Mouse (Mus musculus): ENCODE data around the gene Thtpa. TPM values are rescaled to one million over a fixed set of nuclear protein-coding genes. Genes with fewer than 3 reads are reported as not detected.

The Thtpa gene
- polyA plus RNA-seq, 1 experiment from 2014 or later: 8.8 TPM

DNA sequence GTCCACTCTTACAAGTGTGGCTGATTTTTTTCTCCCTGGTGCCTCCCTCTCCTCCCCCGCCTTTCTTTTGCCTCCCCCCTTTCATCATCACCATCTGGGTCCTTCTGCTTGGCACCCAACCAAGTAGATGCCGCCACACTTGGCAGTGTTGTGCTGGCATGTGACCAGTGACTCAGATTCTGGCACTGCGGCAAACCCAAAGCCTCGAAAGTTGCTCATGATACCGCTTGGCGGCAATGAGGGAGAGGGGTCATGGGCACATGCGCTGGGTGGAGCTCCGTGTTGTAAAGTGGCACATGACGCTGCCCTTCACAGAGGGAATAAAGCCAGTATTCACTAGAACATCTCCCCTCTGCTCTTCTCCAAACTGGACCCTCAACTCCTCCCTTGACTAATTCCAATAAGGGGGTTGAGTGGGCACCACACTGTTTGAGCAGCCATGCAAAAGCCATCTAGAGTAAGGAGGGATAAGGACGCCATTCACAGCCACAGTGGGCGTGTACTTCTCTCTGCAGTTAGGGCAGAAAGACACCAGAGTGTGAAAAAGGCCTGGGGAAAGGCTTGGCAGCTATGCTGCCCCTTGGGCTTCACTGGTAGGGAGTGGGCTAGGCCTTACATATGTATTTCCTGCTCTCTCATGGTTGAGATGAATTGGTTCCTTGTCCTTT, 39.3 kb upstream of the Thtpa start:
- Histone ChIP-seq H3K36me3 (ENCODE audit: control insufficient read depth, insufficient read depth) (no peaks in the 10 kb centered on the region), H3K4me3 (ENCODE audit: low read depth, low read length) (no peak overlapping the region), H3K9me3 (ENCODE audit: control insufficient read depth) (no peaks in the 10 kb centered on the region), H3K4me1 (replicated peaks; ENCODE audit: control insufficient read depth, insufficient read depth, low read length) (no peaks in the 10 kb centered on the region), H3K4me2 (replicated peaks; ENCODE audit: low read depth) (no peak overlapping the region), H3K9ac (ENCODE audit: low read depth, low read length) (no peak overlapping the region), H3K27me3 (replicated peaks; ENCODE audit: control insufficient read depth, insufficient read depth, low read length) (no peaks in the 10 kb centered on the region), H3K27ac (ENCODE audit: low read depth, low read length) (no peak overlapping the region)
- ATAC-seq: peak; percentile 28; the same call in 1 of the 2 replicates
- TF ChIP-seq CTCF (IDR thresholded peaks at IDR 0.05; ENCODE audit: low read depth): no peak; the same call in 1 of the 2 replicates
- 75% methylated on average over 11 of the region's 11 CpGs for WGBS

DNA sequence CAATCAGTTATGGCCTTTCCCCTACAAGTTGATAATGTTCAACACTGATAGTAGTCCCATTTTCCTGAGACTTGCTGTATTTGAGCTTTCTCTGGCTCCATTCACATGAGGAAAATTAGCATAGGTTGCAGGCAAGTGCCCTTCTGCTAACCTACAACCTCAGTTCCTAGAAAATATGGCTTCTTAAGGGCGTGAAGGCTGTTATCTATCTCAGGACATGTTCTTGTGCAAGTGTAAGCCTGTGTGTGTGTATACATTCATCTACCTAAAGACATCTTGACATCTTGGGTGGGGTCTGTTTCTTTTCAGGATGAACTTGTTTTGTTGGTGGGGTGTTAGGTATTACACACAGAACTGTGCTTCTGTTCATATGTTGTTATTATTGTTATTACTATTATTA, 35.6 kb upstream of the Thtpa start:
- no peak for ATAC-seq
- WGBS: 63% methylated on average over 1 of the region's 1 CpGs
- Histone ChIP-seq H3K36me3 (ENCODE audit: control insufficient read depth, insufficient read depth) (no peaks in the 10 kb centered on the region), H3K4me3 (ENCODE audit: low read depth, low read length) (no peak overlapping the region), H3K4me1 (replicated peaks; ENCODE audit: control insufficient read depth, insufficient read depth, low read length) (no peaks in the 10 kb centered on the region), H3K9ac (ENCODE audit: low read depth, low read length) (no peak overlapping the region), H3K27ac (ENCODE audit: low read depth, low read length) (no peak overlapping the region), H3K4me2 (replicated peaks; ENCODE audit: low read depth) (no peak overlapping the region), H3K27me3 (replicated peaks; ENCODE audit: control insufficient read depth, insufficient read depth, low read length) (no peaks in the 10 kb centered on the region), H3K9me3 (ENCODE audit: control insufficient read depth) (no peaks in the 10 kb centered on the region)
- no peak for TF ChIP-seq CTCF (IDR thresholded peaks at IDR 0.05; ENCODE audit: low read depth)

DNA sequence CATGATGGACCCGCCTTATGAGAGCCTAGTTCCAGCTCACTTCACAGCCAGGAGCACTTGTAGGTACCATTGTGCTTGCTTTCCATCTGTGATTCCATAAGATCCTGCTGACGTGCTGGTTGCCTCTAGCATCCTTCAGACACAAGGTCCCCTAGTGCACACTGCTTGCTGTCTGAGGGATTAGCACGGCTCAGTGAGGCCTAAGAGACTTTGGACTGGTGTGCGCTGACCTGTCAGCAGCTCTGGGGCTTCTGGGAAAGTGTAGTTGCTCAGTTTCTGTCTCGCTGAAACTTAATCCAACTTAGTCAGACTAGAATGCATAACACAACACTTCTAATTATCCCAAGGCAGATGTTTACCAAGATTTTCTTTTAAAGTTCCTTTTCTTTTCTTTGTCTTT, 34.7 kb upstream of the Thtpa start:
- Histone ChIP-seq H3K4me2 (replicated peaks; ENCODE audit: low read depth) (no peak overlapping the region), H3K4me3 (ENCODE audit: low read depth, low read length) (no peak overlapping the region), H3K9me3 (ENCODE audit: control insufficient read depth) (no peaks in the 10 kb centered on the region), H3K36me3 (ENCODE audit: control insufficient read depth, insufficient read depth) (no peaks in the 10 kb centered on the region), H3K27me3 (replicated peaks; ENCODE audit: control insufficient read depth, insufficient read depth, low read length) (no peaks in the 10 kb centered on the region), H3K9ac (ENCODE audit: low read depth, low read length) (no peak overlapping the region), H3K4me1 (replicated peaks; ENCODE audit: control insufficient read depth, insufficient read depth, low read length) (no peaks in the 10 kb centered on the region), H3K27ac (ENCODE audit: low read depth, low read length) (peak overlapping the region; percentile 7; the same call in 1 of the 2 replicates)
- WGBS: 53% methylated on average over 5 of the region's 5 CpGs
- ATAC-seq: no peak
- TF ChIP-seq CTCF (IDR thresholded peaks at IDR 0.05; ENCODE audit: low read depth): no peak

DNA sequence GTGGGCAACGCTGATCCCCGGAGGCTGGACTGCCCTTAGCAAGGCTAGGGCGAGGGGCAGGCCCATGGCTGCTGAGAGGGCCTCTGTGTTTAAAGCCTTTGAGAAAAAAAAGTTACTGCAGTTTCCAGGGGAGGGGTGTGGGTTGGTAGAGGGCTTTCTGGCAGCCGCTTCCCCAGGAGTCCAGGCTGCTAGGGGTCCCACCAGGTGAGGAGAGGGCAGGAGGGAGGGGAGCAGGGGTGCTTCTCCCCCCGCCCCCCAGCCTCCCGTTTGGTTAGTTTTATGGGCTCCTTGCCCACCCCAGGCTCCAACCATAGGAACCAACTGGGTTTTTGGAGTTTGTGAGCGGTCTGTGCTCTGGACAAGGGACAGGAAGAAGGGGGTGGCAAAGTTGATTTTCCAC, 32.7 kb upstream of the Thtpa start:
- Histone ChIP-seq H3K4me3 (ENCODE audit: low read depth, low read length) (no peak overlapping the region), H3K4me1 (replicated peaks; ENCODE audit: control insufficient read depth, insufficient read depth, low read length) (no peaks in the 10 kb centered on the region), H3K27ac (ENCODE audit: low read depth, low read length) (no peak overlapping the region), H3K4me2 (replicated peaks; ENCODE audit: low read depth) (no peak overlapping the region), H3K9ac (ENCODE audit: low read depth, low read length) (no peak overlapping the region), H3K36me3 (ENCODE audit: control insufficient read depth, insufficient read depth) (peaks cover 8% of the 10 kb centered on the region; the same call in 1 of the 2 replicates), H3K9me3 (ENCODE audit: control insufficient read depth) (no peaks in the 10 kb centered on the region), H3K27me3 (replicated peaks; ENCODE audit: control insufficient read depth, insufficient read depth, low read length) (no peaks in the 10 kb centered on the region)
- ATAC-seq: no peak
- TF ChIP-seq CTCF (IDR thresholded peaks at IDR 0.05; ENCODE audit: low read depth): no peak
- 54% methylated on average over 7 of the region's 7 CpGs for WGBS

DNA sequence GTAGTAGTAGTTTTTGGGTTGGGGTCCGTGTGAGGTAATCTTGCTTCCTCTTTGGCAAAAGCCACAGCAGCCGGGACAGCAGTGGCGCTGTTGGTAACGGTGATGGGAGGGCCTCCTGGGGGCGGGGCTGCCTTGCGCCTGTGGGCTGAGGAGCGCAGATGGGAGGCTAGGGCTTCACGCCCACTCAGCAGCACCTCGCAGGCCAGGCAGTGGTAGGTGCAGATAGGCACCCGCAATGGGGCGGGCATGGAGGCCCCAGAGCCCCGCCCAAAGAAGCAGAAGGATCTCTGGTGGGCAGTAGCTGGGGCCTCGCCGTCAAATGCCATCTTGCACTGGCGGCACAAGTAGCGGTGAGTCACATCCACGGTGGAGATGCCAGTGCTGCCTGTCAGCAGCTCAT, 32.0 kb upstream of the Thtpa start:
- Histone ChIP-seq H3K4me3 (ENCODE audit: low read depth, low read length) (no peak overlapping the region), H3K36me3 (ENCODE audit: control insufficient read depth, insufficient read depth) (peaks cover 8% of the 10 kb centered on the region; the same call in 1 of the 2 replicates), H3K27ac (ENCODE audit: low read depth, low read length) (no peak overlapping the region), H3K4me1 (replicated peaks; ENCODE audit: control insufficient read depth, insufficient read depth, low read length) (no peaks in the 10 kb centered on the region), H3K27me3 (replicated peaks; ENCODE audit: control insufficient read depth, insufficient read depth, low read length) (no peaks in the 10 kb centered on the region), H3K9me3 (ENCODE audit: control insufficient read depth) (no peaks in the 10 kb centered on the region), H3K9ac (ENCODE audit: low read depth, low read length) (no peak overlapping the region), H3K4me2 (replicated peaks; ENCODE audit: low read depth) (no peak overlapping the region)
- no peak for ATAC-seq
- WGBS: 36% methylated on average over 17 of the region's 17 CpGs
- TF ChIP-seq CTCF (IDR thresholded peaks at IDR 0.05; ENCODE audit: low read depth): no peak

DNA sequence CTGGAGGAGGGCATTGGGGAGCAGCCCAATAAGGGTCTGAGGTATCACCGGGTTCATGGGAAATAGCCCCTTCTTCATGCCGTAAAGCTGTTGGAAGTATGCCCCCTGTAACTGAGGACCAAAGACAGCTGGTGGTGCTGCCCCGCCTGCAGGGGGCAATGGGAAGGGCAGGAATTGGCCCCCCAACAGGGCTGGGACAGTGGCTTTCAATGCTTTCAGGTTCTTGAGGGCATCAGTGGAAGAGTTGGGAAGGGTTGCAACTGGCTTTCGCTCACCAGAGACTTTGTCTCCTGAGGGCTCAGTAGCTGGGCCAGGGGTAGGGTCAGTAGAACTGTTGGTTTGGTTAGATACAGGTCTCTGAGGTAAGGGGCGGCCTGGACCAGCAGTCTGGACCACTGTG, 31.5 kb upstream of the Thtpa start:
- 0 out of 2 replicates have a peak, but pooled peaks have one; percentile 16 for ATAC-seq
- Histone ChIP-seq H3K36me3 (ENCODE audit: control insufficient read depth, insufficient read depth) (peaks cover 8% of the 10 kb centered on the region; the same call in 1 of the 2 replicates), H3K27me3 (replicated peaks; ENCODE audit: control insufficient read depth, insufficient read depth, low read length) (no peaks in the 10 kb centered on the region), H3K4me2 (replicated peaks; ENCODE audit: low read depth) (no peak overlapping the region), H3K9ac (ENCODE audit: low read depth, low read length) (no peak overlapping the region), H3K9me3 (ENCODE audit: control insufficient read depth) (no peaks in the 10 kb centered on the region), H3K27ac (ENCODE audit: low read depth, low read length) (no peak overlapping the region), H3K4me3 (ENCODE audit: low read depth, low read length) (no peak overlapping the region), H3K4me1 (replicated peaks; ENCODE audit: control insufficient read depth, insufficient read depth, low read length) (no peaks in the 10 kb centered on the region)
- no peak for TF ChIP-seq CTCF (IDR thresholded peaks at IDR 0.05; ENCODE audit: low read depth)
- WGBS: 88% methylated on average over 5 of the region's 5 CpGs

All from intestine, postnatal 0 days (tissue).